Mouse (Mus musculus) spleen, postnatal 10 days (tissue): ENCODE results near the gene Ces2h.
"Not testable (repeated sequence)": the region's sequence is repeated elsewhere in the genome, so short reads cannot be mapped to it uniquely, and the experiment has no call there.

Experiments
- DNase-seq, 2 experiments: peaks; one replicate each; pipeline ENCODE4 v3.0.0; 2021 to 2022; ENCODE audit warnings: low spot score in 2 of 2

Gene Ces2h

GRCm38 (mm10) chr8:105000586-105000985 lies at the start of gene Ces2h:
Gene Ces2h, plus strand, starts transcription at chr8:105000853.
- no peak for DNase-seq

DNA sequence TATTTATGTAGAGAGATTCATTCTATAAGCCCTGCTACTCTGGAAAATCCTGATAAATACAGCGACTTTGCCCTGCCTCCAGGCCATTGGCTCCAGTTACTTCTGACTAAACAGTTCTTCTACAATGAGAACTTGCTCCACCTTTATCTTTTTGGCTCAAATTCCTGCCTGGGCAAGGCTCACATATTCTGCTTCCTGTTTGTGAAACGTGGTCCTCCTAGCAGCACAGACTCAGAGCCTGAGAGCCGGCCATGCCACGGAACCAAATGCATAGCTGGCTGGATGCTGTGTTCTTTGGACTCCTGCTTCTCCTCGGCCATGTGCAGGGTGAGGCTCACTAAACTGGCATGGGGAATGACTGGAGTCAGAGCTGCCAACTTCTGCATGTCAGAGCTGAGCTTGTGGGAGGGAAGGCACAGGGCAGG lies 39.1 kb upstream of the Ces2h start, which contains the start of gene Ces2g:
Gene Ces2g (plus strand): TSS at position 182 of the 425 bp plus-strand sequence.
- DNase-seq = peak; percentile 48 to 66

DNA sequence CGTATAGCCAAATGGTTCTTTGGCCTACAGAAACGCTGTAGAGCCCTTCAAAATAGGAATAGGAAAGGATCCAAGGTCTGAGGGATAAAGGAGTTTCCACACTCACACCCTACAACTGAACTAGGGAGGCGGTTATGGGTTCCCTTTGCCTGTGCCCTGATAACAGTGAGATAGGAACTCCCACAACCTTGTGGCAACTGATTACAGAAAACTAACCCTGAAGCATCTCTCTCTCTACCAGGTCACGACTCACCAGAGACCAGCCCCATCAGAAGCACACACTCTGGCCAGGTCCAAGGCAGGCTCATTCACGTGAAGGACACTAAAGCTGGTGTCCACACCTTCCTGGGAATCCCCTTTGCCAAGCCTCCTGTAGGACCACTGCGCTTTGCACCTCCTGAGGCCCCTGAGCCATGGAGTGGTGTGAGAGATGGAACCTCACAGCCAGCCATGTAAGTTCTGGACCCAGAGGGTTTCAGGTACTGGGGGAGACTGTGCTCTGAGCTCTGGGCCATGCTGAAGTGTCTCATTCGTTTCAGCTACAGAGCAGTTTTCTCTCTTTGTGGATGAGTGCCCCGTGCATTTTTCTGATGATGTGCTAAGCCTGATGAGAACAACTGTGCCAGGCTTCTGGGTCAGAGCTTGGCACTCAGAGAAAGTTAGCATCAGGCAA lies 38.3 kb upstream of the Ces2h start:
- peak; percentile 60 to 69 for DNase-seq

GRCm38 (mm10) chr8:104963375-104963894 lies 37.2 kb upstream of the Ces2h start:
- peak; percentile 33 to 43 for DNase-seq

DNA sequence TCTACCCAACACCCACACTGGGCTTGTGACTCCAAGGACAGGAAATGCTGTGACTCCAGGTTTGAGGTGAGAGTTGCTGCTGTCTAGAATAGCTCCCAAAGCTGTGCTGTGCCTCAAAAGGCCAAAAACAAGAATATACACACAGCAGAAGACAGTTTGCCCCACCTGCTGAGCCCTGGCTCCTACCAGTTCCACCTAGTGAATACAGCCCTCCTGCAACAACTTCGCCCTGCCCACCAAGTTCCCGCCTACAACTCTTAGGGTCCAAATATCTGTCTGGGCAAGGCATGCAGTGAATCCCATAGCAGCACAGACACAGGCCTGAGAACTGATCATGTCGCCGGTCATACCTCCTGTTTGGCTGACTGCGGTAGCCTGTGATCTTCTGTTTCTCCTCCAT lies 16.5 kb upstream of the Ces2h start:
- DNase-seq = no peak

DNA sequence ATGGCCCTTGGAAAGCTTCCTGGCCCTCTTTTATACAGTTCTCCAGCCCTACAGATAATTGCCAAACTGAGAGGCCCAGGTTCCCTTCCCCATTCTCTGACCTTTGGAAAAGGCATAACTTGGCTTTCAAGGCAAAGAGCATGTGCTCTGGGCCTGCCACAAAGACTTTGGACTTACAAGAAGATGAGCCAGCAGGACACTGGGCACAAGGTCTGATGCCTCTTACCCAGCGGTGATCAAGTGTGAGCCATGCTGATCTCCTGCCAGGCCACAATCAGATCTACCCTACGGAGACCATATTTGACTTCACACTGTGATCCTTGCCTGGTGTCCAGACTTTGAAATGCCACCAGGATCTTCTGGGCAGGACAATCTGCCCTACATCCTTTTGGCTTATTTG lies 15.7 kb upstream of the Ces2h start:
- no peak for DNase-seq

GRCm38 (mm10) chr8:104998191-104998590 lies 2.5 kb upstream of the Ces2h start:
- DNase-seq = no peak

DNA sequence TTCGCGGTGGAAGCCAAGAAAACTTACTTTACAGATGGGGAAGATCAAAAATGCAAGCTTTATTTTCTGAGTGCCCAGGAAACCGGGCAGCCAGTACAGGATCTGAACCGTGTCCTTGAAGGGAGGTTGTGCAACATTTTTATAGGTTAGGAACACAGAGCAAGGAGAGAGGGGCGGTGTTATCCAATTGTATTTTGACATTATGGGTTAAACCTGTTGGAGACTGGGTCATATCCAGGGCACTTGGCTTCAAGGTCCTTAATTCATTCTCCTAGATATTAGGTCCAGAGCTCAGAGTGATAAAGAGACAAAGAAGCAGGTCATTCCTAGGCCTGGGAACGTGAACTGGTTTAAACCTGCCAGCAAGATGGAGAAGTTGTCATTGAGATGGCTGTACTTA lies 1.5 kb upstream of the Ces2h start:
- no peak for DNase-seq

- DNase-seq = peak in 1 of 2 experiments; percentile 1
Observed at GRCm38 (mm10) chr8:105010000-105010399, 9.3 kb downstream of the Ces2h start.

GRCm38 (mm10) chr8:105011136-105011535 lies 10.5 kb downstream of the Ces2h start:
- DNase-seq = peak in 1 of 2 experiments; percentile 49

GRCm38 (mm10) chr8:105014391-105014790 lies 13.7 kb downstream of the Ces2h start:
- no peak for DNase-seq

- DNase-seq = no peak
Observed at GRCm38 (mm10) chr8:105021954-105022353, 21.3 kb downstream of the Ces2h start.

DNA sequence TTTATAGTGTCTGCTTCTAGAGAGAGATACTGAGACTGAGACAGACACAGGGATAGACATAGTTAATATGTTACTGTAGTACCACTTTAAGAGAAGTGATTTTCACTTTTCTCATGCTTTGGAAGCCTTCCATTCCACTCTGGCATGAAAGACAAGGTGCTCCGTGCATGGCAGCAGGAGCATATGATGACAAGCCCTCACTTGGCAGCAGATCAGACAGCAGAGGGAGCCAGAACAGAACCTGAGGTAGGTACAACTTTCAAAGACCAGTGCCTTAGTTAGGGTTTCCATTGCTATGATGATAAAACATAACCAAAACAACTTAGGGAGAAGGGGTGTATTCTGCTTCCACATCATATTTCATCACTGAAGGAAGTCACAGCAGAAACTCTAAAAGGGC lies 22.4 kb downstream of the Ces2h start:
- DNase-seq = no peak

DNA sequence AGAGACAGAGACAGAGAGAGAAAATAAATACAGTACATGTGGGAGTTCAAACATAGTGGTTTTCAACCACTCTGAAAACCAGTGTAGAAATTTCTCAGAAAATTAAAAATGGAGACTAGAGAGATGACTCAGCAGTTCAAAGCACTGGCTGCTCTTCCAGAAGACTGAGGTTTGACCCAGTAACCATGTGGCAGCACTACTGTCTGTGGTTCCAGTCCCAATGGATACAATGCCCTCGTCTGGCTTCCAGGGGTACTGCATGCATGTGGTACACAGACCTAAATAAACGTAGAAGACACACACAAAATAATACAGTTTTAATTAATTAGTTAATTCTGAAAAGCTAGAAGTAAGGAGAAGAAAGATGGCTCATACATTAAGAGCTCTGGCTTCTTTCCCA lies 24.4 kb downstream of the Ces2h start:
- DNase-seq = peak in 1 of 2 experiments; percentile 48

- no peak for DNase-seq
Observed at GRCm38 (mm10) chr8:105043510-105043909, 42.9 kb downstream of the Ces2h start.

DNA sequence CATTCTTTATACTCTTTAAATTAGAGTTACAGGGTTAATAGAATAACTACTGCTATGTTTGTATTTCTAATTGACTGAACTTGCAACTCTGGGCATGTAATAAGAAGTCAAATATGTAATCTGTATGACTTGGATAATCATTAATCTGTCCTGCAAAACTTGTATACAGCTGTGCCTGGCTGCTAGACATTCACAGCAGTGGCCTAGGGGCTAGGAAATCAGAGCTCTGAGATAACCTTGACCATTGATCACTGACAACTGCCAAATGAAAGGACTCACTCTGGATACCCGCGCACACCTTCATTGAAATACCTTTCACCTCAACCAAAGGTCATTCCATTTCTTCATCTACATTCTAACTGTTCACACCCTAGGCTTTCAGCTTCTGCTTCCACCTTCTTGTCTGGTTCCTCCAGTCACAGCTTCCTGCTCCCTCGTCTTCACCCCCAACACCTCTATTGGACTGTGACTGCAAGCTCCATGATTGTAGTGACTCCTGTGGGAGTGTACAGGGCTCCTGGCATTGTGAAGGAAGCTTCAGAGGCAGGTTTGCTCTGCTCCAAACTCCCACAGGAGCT lies 45.3 kb downstream of the Ces2h start:
- no peak for DNase-seq

GRCm38 (mm10) chr8:105048371-105048854 lies 47.8 kb downstream of the Ces2h start, which contains the start of gene Ces3a:
Gene Ces3a, plus strand, starts transcription at chr8:105048601.
- DNase-seq = no peak

DNA sequence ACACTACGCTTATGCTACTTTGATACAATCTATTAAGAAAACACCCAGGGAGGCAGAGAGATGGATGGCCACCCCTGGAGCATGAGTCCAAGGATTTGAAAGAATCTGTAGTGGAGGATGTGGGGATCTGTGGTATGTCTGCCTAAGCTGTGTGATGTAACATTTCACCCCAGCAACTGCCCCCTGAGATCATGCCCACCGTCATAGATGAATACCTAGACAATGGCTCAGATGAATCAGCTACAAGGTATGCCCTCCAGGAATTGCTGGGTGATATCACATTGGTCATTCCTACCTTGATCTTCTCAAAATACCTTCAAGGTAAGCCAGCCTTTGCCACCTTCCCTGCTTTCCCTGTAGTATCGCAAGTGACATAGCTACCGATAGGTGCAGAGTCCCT lies 55.6 kb downstream of the Ces2h start:
- DNase-seq = no peak

DNA sequence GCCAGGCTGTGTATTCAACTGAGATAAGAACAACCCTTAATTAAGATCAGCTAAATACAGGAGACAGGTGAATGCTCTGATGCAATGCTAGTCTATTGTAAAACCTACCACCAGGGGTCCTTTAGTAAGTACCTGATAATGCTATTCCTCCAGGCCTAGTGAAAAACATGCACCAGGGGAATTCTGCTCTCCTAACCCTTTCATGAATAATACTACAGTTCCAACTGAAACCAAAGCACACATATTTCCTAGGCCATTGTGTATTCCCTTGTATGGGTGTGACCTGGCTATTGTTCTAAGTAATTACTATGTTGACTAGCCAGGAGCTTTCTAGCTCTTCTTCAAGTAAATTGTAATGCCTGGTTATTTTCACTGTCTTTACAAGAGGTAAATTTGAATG lies 59.4 kb downstream of the Ces2h start:
- DNase-seq = no peak

DNA sequence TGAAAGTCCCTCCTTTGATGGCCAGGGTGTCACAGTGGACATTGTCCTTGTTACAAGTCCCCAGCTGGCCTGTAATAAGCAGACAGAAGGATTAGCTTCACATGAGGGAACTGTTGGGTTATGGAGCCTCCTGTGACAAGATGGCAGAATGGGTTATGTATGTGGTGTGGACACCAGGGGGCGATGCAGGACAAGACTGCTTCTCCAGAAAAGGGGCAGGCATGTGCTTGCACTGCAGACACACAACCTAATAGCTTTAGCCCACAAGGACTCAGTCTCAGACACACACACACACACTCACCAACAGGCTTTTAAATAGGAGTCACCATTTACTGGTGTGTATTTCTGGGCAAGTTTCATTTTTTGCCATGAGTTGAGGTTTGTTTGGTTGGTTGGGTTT lies 66.1 kb downstream of the Ces2h start:
- DNase-seq = peak in 1 of 2 experiments; percentile 56

GRCm38 (mm10) chr8:105067905-105068304 lies 67.3 kb downstream of the Ces2h start:
- not testable (repeated sequence) for DNase-seq

GRCm38 (mm10) chr8:105068971-105069370 lies 68.3 kb downstream of the Ces2h start:
- no peak for DNase-seq
